Mouse (Mus musculus) small intestine, adult 2 months (tissue): Measurements from ENCODE around the gene Gdf15. TPM values are rescaled to one million over a fixed set of nuclear protein-coding genes. Genes with fewer than 3 reads are reported as not detected.

Experiments
- H3K27ac ChIP-seq: fragments of 200-500 bp; 2 replicates; pipeline ENCODE4 v1.5.1; 2012; ENCODE audit warnings: low read depth, low read length, control low read depth, inconsistent platforms; ENCODE audit not compliant: insufficient read depth
- H3K27me3 ChIP-seq: fragments of 200-500 bp; 2 replicates; pipeline ENCODE4 v1.6.1; 2012; ENCODE audit warnings: mild to moderate bottlenecking, moderate library complexity, low read length, inconsistent platforms; ENCODE audit not compliant: control insufficient read depth, insufficient read depth
- H3K36me3 ChIP-seq: fragments of 200-500 bp; 2 replicates; pipeline ENCODE4 v1.6.1; 2012; ENCODE audit warnings: mild to moderate bottlenecking, low read length, control low read depth, inconsistent platforms; ENCODE audit not compliant: control insufficient read depth, insufficient read depth
- H3K4me1 ChIP-seq: fragments of 200-500 bp; 2 replicates; pipeline ENCODE4 v1.6.1; 2012; ENCODE audit warnings: low read length, inconsistent platforms, mixed read lengths; ENCODE audit not compliant: control insufficient read depth, insufficient read depth, insufficient read length
- H3K4me3 ChIP-seq: fragments of 200-500 bp; 2 replicates; pipeline ENCODE4 v1.5.1; 2012; ENCODE audit warnings: low read depth, mild to moderate bottlenecking, control low read depth, inconsistent platforms, low read length, moderate library complexity
- CTCF ChIP-seq: fragments of 200-500 bp; IDR thresholded peaks from 2 replicates; pipeline ENCODE4 v1.5.1; 2012; ENCODE audit warnings: low read depth, mild to moderate bottlenecking, control low read depth, inconsistent platforms, low read length, moderate library complexity, mixed read lengths; ENCODE audit not compliant: insufficient replicate concordance, insufficient read length; ENCODE audit errors: extremely low read depth
- POLR2A ChIP-seq: fragments of 200-500 bp; IDR thresholded peaks from 2 replicates; pipeline ENCODE4 v1.6.1; 2012; ENCODE audit warnings: low read depth, mild to moderate bottlenecking, control low read depth, inconsistent platforms, low read length, moderate library complexity
- WGBS: fragments of 180-500 bp; shearing (Covaris S2); methylation state at CpG from one replicate; pipeline ENCODE4 v1.1.7; 2018; 5-methylcytosine and 5-hydroxymethylcytosine counted together
- polyA plus RNA-seq: library from polyadenylated mRNA; depleted of rRNA; stranded (reverse); fragments of >200 nt; gene quantifications from 2 replicates; pipeline ENCODE4 v1.2.3, GENCODE M21; 2012

The Gdf15 gene
- polyA plus RNA-seq, 1 experiment = 6.7 TPM

DNA sequence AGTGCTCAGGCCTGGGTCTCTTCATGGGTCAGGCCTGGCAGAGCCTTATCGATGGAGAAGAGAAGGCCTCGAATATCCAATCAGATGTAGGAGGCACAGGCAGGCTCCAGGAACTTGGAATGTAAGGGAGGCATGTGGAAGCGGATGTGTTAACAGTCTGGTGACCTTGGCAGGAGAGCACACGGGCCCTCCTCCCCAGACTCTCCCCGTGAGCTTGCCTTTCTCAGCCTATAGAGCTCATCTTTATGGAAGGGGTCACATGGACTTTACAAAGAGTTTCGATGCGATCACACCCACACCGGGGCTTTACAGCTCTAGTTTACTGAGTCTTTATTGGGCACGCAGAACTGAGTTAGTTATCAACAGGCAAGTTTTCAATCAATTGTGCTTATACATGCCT, 6.5 kb upstream of the Gdf15 start:
- Histone ChIP-seq H3K4me3 (no peak overlapping the region), H3K27me3 (no peaks in the 10 kb centered on the region), H3K36me3 (no peaks in the 10 kb centered on the region), H3K27ac (no peak overlapping the region), H3K4me1 (peaks cover 23% of the 10 kb centered on the region)
- 70% methylated on average over 9 of the region's 9 CpGs for WGBS
- TF ChIP-seq CTCF (no peak), POLR2A (no peak)

DNA sequence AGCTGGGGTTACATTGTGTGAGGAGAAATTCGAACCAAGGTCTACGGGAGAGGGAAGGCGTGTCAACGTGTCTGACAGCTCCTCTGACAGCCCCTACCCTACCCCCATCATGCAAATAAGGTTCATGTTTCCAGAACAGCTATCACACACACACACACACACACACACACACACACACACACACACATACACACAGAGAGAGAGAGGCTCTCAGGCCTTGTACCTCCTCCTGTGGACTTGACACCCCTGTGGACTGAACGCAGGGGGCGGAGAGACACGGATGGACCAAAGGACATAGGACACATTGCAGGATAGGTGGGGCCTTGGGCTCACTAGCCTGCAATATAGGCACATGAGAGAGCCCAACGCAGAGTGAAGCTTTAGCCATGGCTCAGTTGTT, 4.6 kb upstream of the Gdf15 start:
- TF ChIP-seq POLR2A (no peak), CTCF (no peak)
- H3K4me3 ChIP-seq = no peak overlapping the region
- peaks cover 26% of the 10 kb centered on the region for H3K4me1 ChIP-seq
- H3K27ac ChIP-seq = peak overlapping the region; percentile 39; the same call in 1 of the 2 replicates
- 42% methylated on average over 8 of the region's 8 CpGs for WGBS
- no peaks in the 10 kb centered on the region for H3K27me3 ChIP-seq
- H3K36me3 ChIP-seq = no peaks in the 10 kb centered on the region

DNA sequence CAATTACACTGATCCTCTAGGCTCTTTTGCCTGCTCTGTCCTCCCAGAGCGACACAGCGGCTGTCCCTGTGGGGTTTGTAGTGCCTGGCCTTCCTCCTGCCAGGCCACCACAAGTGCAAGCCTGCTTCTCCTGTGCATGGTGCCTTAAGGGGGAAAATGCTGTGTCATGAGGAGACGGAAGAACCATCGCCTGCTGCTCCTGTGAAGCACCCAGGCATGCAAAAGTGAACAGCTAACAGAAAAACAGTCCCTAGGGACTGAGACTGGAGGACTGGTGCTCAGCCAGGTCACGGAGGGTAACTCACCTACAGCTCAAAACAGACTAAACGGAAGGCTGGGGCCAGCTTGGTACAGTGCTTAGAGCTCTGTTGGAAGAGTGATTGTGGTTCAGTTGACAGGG, 3.3 kb upstream of the Gdf15 start:
- 83% methylated on average over 6 of the region's 6 CpGs for WGBS
- Histone ChIP-seq H3K27ac (no peak overlapping the region), H3K4me1 (peaks cover 39% of the 10 kb centered on the region)

DNA sequence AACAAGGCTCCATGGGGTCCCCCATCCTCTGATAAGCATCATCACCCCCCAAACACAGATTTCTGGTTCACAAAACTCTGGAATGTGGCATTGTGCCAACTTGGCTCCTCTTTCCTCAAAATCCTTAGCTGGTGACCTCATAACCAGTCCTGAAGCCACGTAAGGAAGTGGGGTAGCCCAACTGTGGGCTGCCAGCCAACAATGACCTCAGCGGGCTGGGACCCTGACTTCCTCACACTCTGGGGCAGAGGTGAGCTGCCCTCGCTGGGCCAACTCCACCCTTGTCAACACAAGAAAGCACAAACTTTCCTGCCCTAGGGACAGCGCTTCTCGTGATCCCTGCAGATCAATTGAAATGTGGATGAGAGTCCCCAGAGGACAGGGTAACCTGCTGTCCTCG, 1.8 kb upstream of the Gdf15 start:
- TF ChIP-seq CTCF (no peak), POLR2A (no peak)
- Histone ChIP-seq H3K4me3 (no peak overlapping the region), H3K27ac (no peak overlapping the region), H3K27me3 (no peaks in the 10 kb centered on the region), H3K36me3 (no peaks in the 10 kb centered on the region), H3K4me1 (peaks cover 46% of the 10 kb centered on the region)
- 36% methylated on average over 6 of the region's 6 CpGs for WGBS

More for the DNA sequence above, 3.3 kb upstream of the Gdf15 start:
- Histone ChIP-seq H3K27me3 (no peaks in the 10 kb centered on the region), H3K4me3 (no peak overlapping the region), H3K36me3 (no peaks in the 10 kb centered on the region)
- TF ChIP-seq CTCF (no peak), POLR2A (no peak)

DNA sequence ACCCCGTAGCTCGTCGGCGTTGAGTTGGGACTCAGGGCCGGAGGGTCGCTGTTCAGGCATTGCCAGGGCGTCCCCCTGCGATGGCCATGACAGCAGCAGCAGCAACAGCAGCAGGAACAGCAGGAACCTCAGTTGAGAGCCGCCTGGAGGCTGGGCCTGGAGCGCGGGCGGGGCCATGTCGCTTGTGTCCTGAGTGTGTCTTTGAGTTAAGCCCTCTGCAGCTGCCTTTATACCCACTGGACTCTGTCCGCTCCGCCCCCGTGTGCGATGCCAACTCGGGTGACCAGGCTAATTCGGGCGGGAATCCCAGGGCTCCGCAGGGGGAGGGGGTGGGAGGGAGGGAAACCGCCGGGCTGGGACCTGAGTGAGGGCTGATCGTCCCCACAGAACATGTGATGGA, 820 bp downstream of the Gdf15 start:
- TF ChIP-seq CTCF (no peak), POLR2A (peak; percentile 62; the same call in 1 of the 2 replicates)
- Histone ChIP-seq H3K27ac (peak overlapping the region; percentile 74), H3K4me3 (peak overlapping the region; percentile 60), H3K27me3 (no peaks in the 10 kb centered on the region), H3K36me3 (no peaks in the 10 kb centered on the region), H3K4me1 (peaks cover 33% of the 10 kb centered on the region)
- WGBS = 5% methylated on average over 24 of the region's 24 CpGs

DNA sequence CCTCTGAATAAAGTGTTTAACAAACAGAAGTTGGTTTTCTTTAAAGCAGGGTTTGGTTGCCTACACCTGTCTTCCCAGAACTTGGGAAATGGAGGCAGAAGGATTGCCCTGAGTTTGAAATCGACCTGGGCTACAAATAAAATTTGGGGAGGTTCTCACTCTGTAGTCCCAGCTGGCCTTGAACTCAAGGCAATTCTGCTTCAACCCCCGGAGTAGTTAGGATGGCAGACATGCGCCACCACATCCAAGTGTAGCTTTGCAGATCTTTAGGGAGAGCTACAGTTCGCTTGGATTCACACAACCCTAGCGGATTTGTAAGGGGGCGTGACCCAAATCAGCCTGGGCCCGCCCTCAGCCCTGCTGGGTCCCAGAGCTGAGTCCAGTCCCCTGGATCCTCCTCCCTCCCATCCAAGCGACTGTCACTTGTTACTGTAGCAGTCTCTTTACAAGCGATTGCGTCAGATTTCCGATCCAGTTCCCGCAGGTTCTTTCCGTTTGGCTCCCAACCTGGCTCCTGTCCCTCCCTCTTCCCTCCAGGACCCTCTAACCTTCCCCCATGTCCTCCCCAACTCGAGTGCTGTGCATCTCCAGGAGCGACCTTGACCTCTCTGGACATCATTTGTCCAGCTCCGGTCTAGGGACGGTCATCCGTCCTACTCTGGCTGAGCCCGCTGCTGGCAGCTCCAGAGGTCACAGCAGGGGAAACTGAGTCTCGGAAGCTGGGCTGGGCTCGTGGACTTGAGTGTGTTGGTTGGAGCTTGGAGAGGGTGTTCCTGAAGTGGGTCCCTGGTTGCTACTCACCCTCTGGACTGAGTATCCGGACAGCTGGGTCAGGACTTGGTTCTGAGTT, 1.5 kb downstream of the Gdf15 start:
- peak overlapping the region; percentile 60 for H3K4me3 ChIP-seq

DNA sequence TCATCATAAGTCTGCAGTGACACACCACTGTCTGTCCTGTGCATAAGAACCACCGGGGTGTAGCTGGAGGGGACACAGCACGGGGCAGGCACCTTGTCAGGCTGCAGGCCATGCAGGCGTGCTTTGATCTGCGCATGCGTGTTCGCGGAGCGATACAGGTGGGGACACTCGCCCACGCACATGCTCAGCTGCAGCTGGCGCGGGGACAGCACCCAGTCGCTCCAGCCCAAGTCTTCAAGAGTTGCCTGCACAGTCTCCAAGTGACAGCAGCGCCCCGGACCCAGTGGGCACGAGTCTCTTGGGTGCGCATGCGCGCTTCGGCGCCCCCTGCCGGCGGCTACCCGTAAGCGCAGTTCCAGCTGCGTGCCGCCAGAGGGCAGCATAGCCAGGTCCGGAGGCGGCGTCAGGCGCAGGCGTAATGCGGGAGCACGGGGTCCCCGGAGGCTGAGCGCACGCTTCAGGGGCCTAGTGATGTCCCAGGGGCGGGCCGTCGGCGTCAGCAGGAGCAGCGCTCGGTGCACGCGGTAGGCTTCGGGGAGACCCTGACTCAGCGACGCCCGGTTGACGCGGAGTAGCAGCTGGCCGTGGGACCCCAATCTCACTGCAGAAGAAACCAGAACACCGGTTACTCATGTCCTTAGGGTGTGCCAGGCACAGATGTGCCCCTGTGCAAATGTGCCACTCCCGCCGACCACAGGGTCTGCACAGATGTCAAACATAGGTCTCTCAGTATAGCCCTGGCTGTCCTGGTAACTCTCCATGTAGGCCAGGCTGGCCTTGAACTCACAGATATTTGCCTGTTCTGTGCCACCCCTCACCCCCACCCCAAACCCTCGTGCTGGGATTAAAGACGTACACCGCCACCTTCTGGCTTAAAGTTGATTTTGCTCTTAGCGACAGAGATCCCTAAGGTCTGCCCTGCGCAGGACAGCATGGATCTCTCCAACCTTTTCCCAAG, 2.4 kb downstream of the Gdf15 start:
- H3K4me3 ChIP-seq = peak overlapping the region; percentile 70
- TF ChIP-seq CTCF (peak; percentile 100), POLR2A (no peak; the same call in 1 of the 2 replicates)
- peaks cover 27% of the 10 kb centered on the region for H3K4me1 ChIP-seq
- no peaks in the 10 kb centered on the region for H3K36me3 ChIP-seq
- WGBS = under 1% methylated on average over 60 of the region's 60 CpGs
- peak overlapping the region; percentile 10; the same call in 1 of the 2 replicates for H3K27ac ChIP-seq
- no peaks in the 10 kb centered on the region for H3K27me3 ChIP-seq

More for the DNA sequence above, 1.5 kb downstream of the Gdf15 start:
- no peaks in the 10 kb centered on the region for H3K36me3 ChIP-seq
- peaks cover 30% of the 10 kb centered on the region for H3K4me1 ChIP-seq
- WGBS = 7% methylated on average over 22 of the region's 22 CpGs
- H3K27me3 ChIP-seq = no peaks in the 10 kb centered on the region
- peak overlapping the region; percentile 74 for H3K27ac ChIP-seq
- TF ChIP-seq CTCF (no peak), POLR2A (no peak)
